Mouse (Mus musculus) brain, embryonic 14.5 days (tissue): Measurements from ENCODE around the gene Hps5.

ENCODE experiments used
- CTCF ChIP-seq: fragments of 200-500 bp; IDR thresholded peaks from 2 replicates; pipeline ENCODE4 v1.5.1; 2012; ENCODE audit warnings: inconsistent platforms, mild to moderate bottlenecking, moderate library complexity, borderline replicate concordance; ENCODE audit not compliant: insufficient read depth, insufficient read length; ENCODE audit errors: extremely low read depth
- POLR2A ChIP-seq: fragments of 200-500 bp; IDR thresholded peaks from 2 replicates; pipeline ENCODE4 v1.6.1; 2012; ENCODE audit warnings: mild to moderate bottlenecking, inconsistent platforms, borderline replicate concordance; ENCODE audit not compliant: poor library complexity, insufficient read depth, insufficient read length, severe bottlenecking; ENCODE audit errors: extremely low read depth

- TF ChIP-seq CTCF, result no peak
- no peak for TF ChIP-seq POLR2A
Measured at GRCm38 (mm10) chr7:46718591-46719270, 77.1 kb downstream of the Hps5 start.
